Mouse (Mus musculus) kidney, embryonic 14.5 days (tissue): ENCODE measurements around the gene Micu1. TPM values are rescaled to one million over a fixed set of nuclear protein-coding genes. Genes with fewer than 3 reads are reported as not detected.

Experiments used
- ATAC-seq: fragments of 200-750 bp; cut with Nextera tagmentation; 2 replicates; pipeline ENCODE4 v1.8.0; 2017; ENCODE audit warnings: moderate number of reproducible peaks, mild to moderate bottlenecking, moderate TSS enrichment, moderate library complexity; ENCODE audit not compliant: low FRiP score, low TSS enrichment
- H3K27ac ChIP-seq: fragments of 300-500 bp; sonication (generic); 2 replicates; pipeline ENCODE4 v1.5.1; 2014; ENCODE audit warnings: low read depth, mild to moderate bottlenecking, low read length, moderate library complexity, mixed read lengths
- H3K27me3 ChIP-seq: fragments of 300-500 bp; sonication (generic); 2 replicates; pipeline ENCODE4 v1.6.1; 2014; ENCODE audit warnings: mild to moderate bottlenecking, low read length; ENCODE audit not compliant: control insufficient read depth, insufficient read depth
- H3K36me3 ChIP-seq: fragments of 300-500 bp; sonication (generic); 2 replicates; pipeline ENCODE4 v1.6.1; 2014; ENCODE audit warnings: low read length, mixed read lengths; ENCODE audit not compliant: control insufficient read depth, insufficient read depth
- H3K4me1 ChIP-seq: fragments of 300-500 bp; sonication (generic); 2 replicates; pipeline ENCODE4 v1.6.1; 2014; ENCODE audit warnings: low read length, mixed read lengths; ENCODE audit not compliant: control insufficient read depth, insufficient read depth
- H3K4me2 ChIP-seq: fragments of 300-500 bp; sonication (generic); replicated peaks from 2 replicates; pipeline ENCODE4 v1.6.1; 2014; ENCODE audit warnings: low read depth, mild to moderate bottlenecking, low read length
- H3K4me3 ChIP-seq: fragments of 300-500 bp; sonication (generic); 2 replicates; pipeline ENCODE4 v1.5.1; 2014; ENCODE audit warnings: mild to moderate bottlenecking, low read length
- H3K9ac ChIP-seq: fragments of 300-500 bp; sonication (generic); 2 replicates; pipeline ENCODE4 v1.6.1; 2014; ENCODE audit warnings: low read depth, mild to moderate bottlenecking, low read length, moderate library complexity
- H3K9me3 ChIP-seq: fragments of 300-500 bp; sonication (generic); 2 replicates; pipeline ENCODE4 v1.6.1; 2016; ENCODE audit warnings: low read length; ENCODE audit not compliant: control insufficient read depth
- WGBS: fragments of 180-500 bp; shearing (Covaris S2); extraction: QIAGEN DNeasy Blood & Tissue Kit; methylation state at CpG from one replicate; pipeline ENCODE4 v1.1.7; 2014; 5-methylcytosine and 5-hydroxymethylcytosine counted together
- polyA plus RNA-seq: library from polyadenylated mRNA; unstranded; fragments of >200 nt; fragmentation: Nextera tagmentation; extraction: Ambion mirVana; gene quantifications from 2 replicates; pipeline ENCODE4 v1.2.1, GENCODE M21; 2014

Gene Micu1
- polyA plus RNA-seq, 1 experiment from 2014 or later, result 83.3 TPM

GRCm38 (mm10) chr10:59799303-59800044, 97.2 kb downstream of the Micu1 start:
- Histone ChIP-seq H3K9me3 (no peaks in the 10 kb centered on the region), H3K4me2 (no peak overlapping the region), H3K4me1 (peaks cover 13% of the 10 kb centered on the region), H3K36me3 (no peaks in the 10 kb centered on the region; the same call in 1 of the 2 replicates), H3K27ac (0 out of 2 replicates have a peak overlapping the region, but pooled peaks have one; percentile 42), H3K9ac (no peak overlapping the region), H3K4me3 (no peak overlapping the region), H3K27me3 (no peaks in the 10 kb centered on the region)
- ATAC-seq, result no peak; the same call in 1 of the 2 replicates
- whole genome bisulfite sequencing, result 54% methylated on average over 13 of the region's 13 CpGs

- Histone ChIP-seq H3K9ac (no peak overlapping the region), H3K4me1 (peaks cover 13% of the 10 kb centered on the region), H3K36me3 (no peaks in the 10 kb centered on the region; the same call in 1 of the 2 replicates), H3K27me3 (no peaks in the 10 kb centered on the region), H3K4me2 (no peak overlapping the region; the same call in 1 of the 2 replicates), H3K27ac (no peak overlapping the region), H3K4me3 (no peak overlapping the region), H3K9me3 (no peaks in the 10 kb centered on the region)
- 15% methylated on average over 10 of the region's 10 CpGs for WGBS
- ATAC-seq, result no peak; the same call in 1 of the 2 replicates
Observed at GRCm38 (mm10) chr10:59800159-59800558, 97.9 kb downstream of the Micu1 start.

GRCm38 (mm10) chr10:59800826-59801501, 98.7 kb downstream of the Micu1 start:
- ATAC-seq, result no peak
- Histone ChIP-seq H3K27me3 (no peaks in the 10 kb centered on the region), H3K27ac (no peak overlapping the region), H3K4me3 (no peak overlapping the region), H3K9ac (no peak overlapping the region), H3K36me3 (no peaks in the 10 kb centered on the region; the same call in 1 of the 2 replicates), H3K4me1 (peaks cover 13% of the 10 kb centered on the region), H3K9me3 (no peaks in the 10 kb centered on the region), H3K4me2 (no peak overlapping the region)
- WGBS, result 87% methylated on average over 12 of the region's 12 CpGs

- no peak for ATAC-seq
- no peak overlapping the region for H3K4me3 ChIP-seq
- H3K4me2 ChIP-seq, result no peak overlapping the region
- no peak overlapping the region for H3K27ac ChIP-seq
- no peaks in the 10 kb centered on the region for H3K9me3 ChIP-seq
- H3K4me1 ChIP-seq, result 0 out of 2 replicates have a peak, but pooled peaks cover 3% of the 10 kb centered on the region
- 90% methylated on average over 4 of the region's 4 CpGs for WGBS
- H3K27me3 ChIP-seq, result no peaks in the 10 kb centered on the region
- H3K9ac ChIP-seq, result no peak overlapping the region
- no peaks in the 10 kb centered on the region; the same call in 1 of the 2 replicates for H3K36me3 ChIP-seq
Observed at GRCm38 (mm10) chr10:59808677-59809076, 106.4 kb downstream of the Micu1 start.

- Histone ChIP-seq H3K4me3 (no peak overlapping the region), H3K27ac (no peak overlapping the region), H3K36me3 (no peaks in the 10 kb centered on the region; the same call in 1 of the 2 replicates), H3K4me1 (0 out of 2 replicates have a peak, but pooled peaks cover 3% of the 10 kb centered on the region), H3K4me2 (no peak overlapping the region), H3K27me3 (no peaks in the 10 kb centered on the region), H3K9ac (no peak overlapping the region), H3K9me3 (no peaks in the 10 kb centered on the region)
- 79% methylated on average over 4 of the region's 4 CpGs for WGBS
- no peak for ATAC-seq
Observed at GRCm38 (mm10) chr10:59809991-59810574, 107.8 kb downstream of the Micu1 start.

- H3K4me3 ChIP-seq, result no peak overlapping the region
- no peaks in the 10 kb centered on the region for H3K27me3 ChIP-seq
- WGBS, result 26% methylated on average over 13 of the region's 13 CpGs
- no peak overlapping the region for H3K27ac ChIP-seq
- H3K9ac ChIP-seq, result no peak overlapping the region
- H3K4me2 ChIP-seq, result no peak overlapping the region
- no peaks in the 10 kb centered on the region; the same call in 1 of the 2 replicates for H3K36me3 ChIP-seq
- no peaks in the 10 kb centered on the region for H3K9me3 ChIP-seq
- H3K4me1 ChIP-seq, result 0 out of 2 replicates have a peak, but pooled peaks cover 3% of the 10 kb centered on the region
- ATAC-seq, result 0 out of 2 replicates have a peak, but pooled peaks have one; percentile 21
Observed at GRCm38 (mm10) chr10:59812939-59813338, 110.7 kb downstream of the Micu1 start.

- no peak for ATAC-seq
- Histone ChIP-seq H3K27ac (no peak overlapping the region), H3K4me1 (0 out of 2 replicates have a peak, but pooled peaks cover 3% of the 10 kb centered on the region), H3K4me2 (no peak overlapping the region), H3K27me3 (no peaks in the 10 kb centered on the region), H3K4me3 (no peak overlapping the region), H3K9ac (no peak overlapping the region), H3K9me3 (no peaks in the 10 kb centered on the region), H3K36me3 (no peaks in the 10 kb centered on the region; the same call in 1 of the 2 replicates)
- WGBS, result 83% methylated on average over 9 of the region's 9 CpGs
Observed at GRCm38 (mm10) chr10:59813759-59814158, 111.5 kb downstream of the Micu1 start.

GRCm38 (mm10) chr10:59814505-59815155, 112.4 kb downstream of the Micu1 start:
- Histone ChIP-seq H3K36me3 (no peaks in the 10 kb centered on the region; the same call in 1 of the 2 replicates), H3K9ac (no peak overlapping the region), H3K9me3 (no peaks in the 10 kb centered on the region), H3K4me3 (no peak overlapping the region), H3K27me3 (no peaks in the 10 kb centered on the region), H3K4me2 (no peak overlapping the region), H3K4me1 (0 out of 2 replicates have a peak, but pooled peaks cover 3% of the 10 kb centered on the region), H3K27ac (no peak overlapping the region)
- WGBS, result 80% methylated on average over 7 of the region's 7 CpGs
- ATAC-seq, result no peak
